In the genomic region with DNA sequence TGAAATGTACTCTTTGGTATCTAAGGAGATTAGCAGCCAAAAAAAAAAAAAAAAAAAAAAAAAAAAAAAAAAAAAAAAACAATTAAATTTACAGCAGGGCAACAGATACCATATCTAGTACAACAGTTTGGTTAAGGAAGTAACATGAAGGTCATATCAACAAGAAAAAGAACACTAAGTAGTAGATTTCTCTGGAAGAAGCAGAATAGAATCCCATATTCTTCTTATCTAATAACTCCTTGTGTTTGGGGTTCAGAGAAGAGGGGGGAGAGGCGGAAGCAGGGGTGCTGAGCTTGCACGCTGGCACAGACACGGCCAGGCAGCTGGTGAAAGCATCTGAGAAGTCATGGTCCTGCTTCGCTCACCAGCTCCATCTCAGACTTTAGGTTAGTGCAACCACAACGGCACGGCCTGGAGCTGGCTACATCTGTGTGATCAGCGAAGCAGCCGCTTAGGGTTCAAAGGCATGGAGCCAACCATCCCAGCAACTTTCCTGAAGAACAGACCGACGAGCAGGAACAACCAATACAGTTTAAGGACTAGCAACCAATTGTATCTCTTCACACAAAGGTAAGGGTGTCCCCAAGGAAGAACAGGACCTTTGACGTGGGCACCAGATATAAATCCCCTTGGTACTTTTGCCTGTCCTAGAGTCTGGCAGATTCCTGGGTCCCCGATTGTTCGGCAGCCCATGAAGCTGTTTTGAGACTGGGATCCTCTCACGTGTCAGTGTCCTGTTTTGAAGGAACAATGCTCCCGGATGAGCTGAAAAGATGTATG, we compare ENCODE assay signal across 14 mouse cellular contexts. TPM values are rescaled to one million over a fixed set of nuclear protein-coding genes. Genes with fewer than 3 reads are reported as not detected.
DNase-seq lines count a peak whose midpoint lies in the region; ATAC-seq and TF ChIP-seq lines count a peak whose summit lies in the region.
"Had no signal": no experiment of that assay in that cellular context is flagged by ENCODE, and none has a peak within 500 bp of the region (broad histone marks: within the 10 kb centered on the region; RNA-seq: fewer than 3 reads in every experiment).

A930009A15Rik (plus strand) TSS at position 275 of the 780 bp plus-strand sequence.

- ATAC-seq in forebrain, embryonic 11.5 days (replicated peaks; ENCODE audit: low FRiP score): 0 out of 2 replicates have a peak, but pooled peaks have one; percentile 28
- no peak for ATAC-seq in forebrain, embryonic 16.5 days
- no peak; the same call in 1 of the 2 replicates for ATAC-seq in hindbrain, embryonic 13.5 days (ENCODE audit: low FRiP score)
- ATAC-seq in neural tube, embryonic 12.5 days (ENCODE audit: low FRiP score, low read depth): no peak
- ATAC-seq in liver, embryonic 11.5 days (replicated peaks; ENCODE audit: low FRiP score): no peak

- DNase-seq in forebrain, embryonic 11.5 days (ENCODE audit: low spot score): peak; percentile 58
- peak; percentile 74 for DNase-seq in MEL (ENCODE audit: low read depth, low spot score)
- no peak for DNase-seq in liver, embryonic 11.5 days (ENCODE audit: low spot score)
- DNase-seq in gastrocnemius, adult 8-10 months (ENCODE audit: low spot score in 2 of 2): no peak
- no peak for DNase-seq in right cerebral cortex, adult 2 months (ENCODE audit: low spot score in 2 of 2)
- DNase-seq: cerebellum, adult 9-11 months; heart, postnatal 4 days; kidney, adult 2 months; layer of hippocampus, adult 9-11 months; lung, postnatal 14 days had no signal

- H3K4me2 ChIP-seq in forebrain, embryonic 11.5 days (ENCODE audit: low read depth, low read length, severe bottlenecking): no peak within 1 kb of the TSS
- no peak within 1 kb of the TSS for H3K4me2 ChIP-seq in forebrain, embryonic 16.5 days (ENCODE audit: low read length)
- H3K4me2 ChIP-seq in hindbrain, embryonic 13.5 days: peak within 1 kb of the TSS; percentile 27
- peak within 1 kb of the TSS; percentile 21 for H3K4me2 ChIP-seq in neural tube, embryonic 12.5 days (replicated peaks)
- no peak within 1 kb of the TSS for H3K4me2 ChIP-seq in liver, embryonic 11.5 days

- TF ChIP-seq POLR2A in MEL (IDR thresholded peaks at IDR 0.05; ENCODE audit: control insufficient read depth in 1 of 2, insufficient read depth in 1 of 2, low read depth in 1 of 2, low read length in 2 of 2, poor library complexity in 1 of 2): no peak

- peak within 1 kb of the TSS; percentile 15; the same call in 1 of the 2 replicates for H3K27ac ChIP-seq in forebrain, embryonic 11.5 days (ENCODE audit: low read depth, low read length)
- no peak within 1 kb of the TSS for H3K27ac ChIP-seq in forebrain, embryonic 16.5 days (ENCODE audit: low read length)
- H3K27ac ChIP-seq in MEL (ENCODE audit: control insufficient read depth, low read depth, low read length): no peak within 1 kb of the TSS
- H3K27ac ChIP-seq in hindbrain, embryonic 13.5 days: peak within 1 kb of the TSS; percentile 71
- no peak within 1 kb of the TSS for H3K27ac ChIP-seq in neural tube, embryonic 12.5 days
- H3K27ac ChIP-seq in liver, embryonic 11.5 days (ENCODE audit: low read depth, low read length): no peak within 1 kb of the TSS
- H3K27ac ChIP-seq: liver, embryonic 14.5 days had no signal

- no peak for TF ChIP-seq CTCF in MEL (IDR thresholded peaks at IDR 0.05 in 2 of 3, conservative IDR thresholded peaks at IDR 0.05 in 1 of 3; ENCODE audit: control insufficient read depth in 1 of 3, insufficient read depth in 1 of 3, low read depth in 2 of 3, low read length in 3 of 3, poor library complexity in 1 of 3, severe bottlenecking in 1 of 3)

- peaks cover 21% of the 10 kb centered on the region for H3K27me3 ChIP-seq in forebrain, embryonic 11.5 days (ENCODE audit: control insufficient read depth, insufficient read depth, low read length)
- peaks cover 38% of the 10 kb centered on the region for H3K27me3 ChIP-seq in forebrain, embryonic 16.5 days (replicated peaks; ENCODE audit: control insufficient read depth, insufficient read depth, low read length)
- no peaks in the 10 kb centered on the region; a peak in 1 of 4 replicates for H3K27me3 ChIP-seq in MEL (ENCODE audit: control insufficient read depth in 1 of 2, insufficient read depth in 2 of 2, low read length in 2 of 2)
- no peaks in the 10 kb centered on the region for H3K27me3 ChIP-seq in hindbrain, embryonic 13.5 days
- no peaks in the 10 kb centered on the region for H3K27me3 ChIP-seq in neural tube, embryonic 12.5 days (replicated peaks)
- H3K27me3 ChIP-seq in liver, embryonic 11.5 days (replicated peaks; ENCODE audit: control insufficient read depth, insufficient read depth, low read length): no peaks in the 10 kb centered on the region

- peaks cover 5% of the 10 kb centered on the region; the same call in 1 of the 2 replicates for H3K4me1 ChIP-seq in forebrain, embryonic 11.5 days (replicated peaks; ENCODE audit: control insufficient read depth, insufficient read depth, low read length)
- H3K4me1 ChIP-seq in forebrain, embryonic 16.5 days (replicated peaks; ENCODE audit: control insufficient read depth, insufficient read depth, low read length): peaks cover 4% of the 10 kb centered on the region; the same call in 1 of the 2 replicates
- peaks cover 2 to 15% of the 10 kb centered on the region in 2 experiments for H3K4me1 ChIP-seq in MEL (ENCODE audit: control insufficient read depth in 1 of 2, insufficient read depth in 2 of 2, low read length in 2 of 2)
- peaks cover 19% of the 10 kb centered on the region for H3K4me1 ChIP-seq in hindbrain, embryonic 13.5 days (replicated peaks)
- peaks cover 20% of the 10 kb centered on the region for H3K4me1 ChIP-seq in neural tube, embryonic 12.5 days
- H3K4me1 ChIP-seq in liver, embryonic 11.5 days (replicated peaks; ENCODE audit: control insufficient read depth, insufficient read depth, low read length): no peaks in the 10 kb centered on the region

- H3K36me3 ChIP-seq in forebrain, embryonic 11.5 days (ENCODE audit: control insufficient read depth, insufficient read depth, low read length): no peaks in the 10 kb centered on the region
- no peaks in the 10 kb centered on the region for H3K36me3 ChIP-seq in forebrain, embryonic 16.5 days (ENCODE audit: control insufficient read depth, insufficient read depth)
- peaks cover 0 to 10% of the 10 kb centered on the region in 2 experiments; a peak in 2 of 4 replicates for H3K36me3 ChIP-seq in MEL (ENCODE audit: control insufficient read depth in 1 of 2, insufficient read depth in 2 of 2, low read length in 2 of 2)
- H3K36me3 ChIP-seq in hindbrain, embryonic 13.5 days: no peaks in the 10 kb centered on the region
- H3K36me3 ChIP-seq in neural tube, embryonic 12.5 days: no peaks in the 10 kb centered on the region
- H3K36me3 ChIP-seq in liver, embryonic 11.5 days (ENCODE audit: control insufficient read depth, insufficient read depth, low read length): no peaks in the 10 kb centered on the region

- no peak for TF ChIP-seq RAD21 in MEL (IDR thresholded peaks at IDR 0.05; ENCODE audit: low read depth, low read length)

- no peak within 1 kb of the TSS for H3K9ac ChIP-seq in forebrain, embryonic 11.5 days (ENCODE audit: low read length)
- no peak within 1 kb of the TSS for H3K9ac ChIP-seq in forebrain, embryonic 16.5 days (replicated peaks; ENCODE audit: low read depth, low read length)
- no peak within 1 kb of the TSS for H3K9ac ChIP-seq in MEL (ENCODE audit: control insufficient read depth, low read depth, low read length, poor library complexity, severe bottlenecking)
- no peak within 1 kb of the TSS for H3K9ac ChIP-seq in hindbrain, embryonic 13.5 days
- no peak within 1 kb of the TSS for H3K9ac ChIP-seq in neural tube, embryonic 12.5 days
- no peak within 1 kb of the TSS for H3K9ac ChIP-seq in liver, embryonic 11.5 days (ENCODE audit: low read depth, low read length)
- H3K9ac ChIP-seq: liver, embryonic 14.5 days had no signal

- H3K9me3 ChIP-seq in forebrain, embryonic 11.5 days (ENCODE audit: control insufficient read depth, low read length): no peaks in the 10 kb centered on the region
- peaks cover 4% of the 10 kb centered on the region for H3K9me3 ChIP-seq in forebrain, embryonic 16.5 days (ENCODE audit: control insufficient read depth, low read length)
- no peaks in the 10 kb centered on the region for H3K9me3 ChIP-seq in MEL (replicated peaks; ENCODE audit: insufficient read depth, low read length)
- H3K9me3 ChIP-seq in hindbrain, embryonic 13.5 days: 0 out of 2 replicates have a peak, but pooled peaks cover 7% of the 10 kb centered on the region
- H3K9me3 ChIP-seq in neural tube, embryonic 12.5 days: 0 out of 2 replicates have a peak, but pooled peaks cover 3% of the 10 kb centered on the region
- H3K9me3 ChIP-seq in liver, embryonic 11.5 days (ENCODE audit: control insufficient read depth, low read length): no peaks in the 10 kb centered on the region

- peak; percentile 86 to 92 for TF ChIP-seq EP300 in MEL (IDR thresholded peaks at IDR 0.05; ENCODE audit: low read depth in 1 of 2, low read length in 2 of 2)

- no peak within 1 kb of the TSS for H3K4me3 ChIP-seq in forebrain, embryonic 11.5 days (ENCODE audit: low read depth, low read length)
- no peak within 1 kb of the TSS for H3K4me3 ChIP-seq in forebrain, embryonic 16.5 days (replicated peaks; ENCODE audit: low read length)
- H3K4me3 ChIP-seq in MEL (ENCODE audit: control insufficient read depth in 1 of 2, insufficient read depth in 1 of 2, low read depth in 2 of 2, low read length in 2 of 2): no peak within 1 kb of the TSS
- no peak within 1 kb of the TSS for H3K4me3 ChIP-seq in hindbrain, embryonic 13.5 days
- no peak within 1 kb of the TSS for H3K4me3 ChIP-seq in neural tube, embryonic 12.5 days
- H3K4me3 ChIP-seq in liver, embryonic 11.5 days (ENCODE audit: low read depth, low read length): no peak within 1 kb of the TSS

- no peaks in the 10 kb centered on the region for H3K79me2 ChIP-seq in MEL (ENCODE audit: control insufficient read depth, insufficient read depth, low read length, poor library complexity)

- WGBS in forebrain, embryonic 11.5 days: 55% methylated on average over 15 of the region's 15 CpGs
- 37% methylated on average over 15 of the region's 15 CpGs for WGBS in forebrain, embryonic 16.5 days
- 50% methylated on average over 15 of the region's 15 CpGs for WGBS in hindbrain, embryonic 13.5 days
- WGBS in neural tube, embryonic 12.5 days: 57% methylated on average over 15 of the region's 15 CpGs
- WGBS in liver, embryonic 11.5 days: 82% methylated on average over 15 of the region's 15 CpGs

TF ChIP-seq in MEL, 35 proteins besides CTCF, POLR2A, EP300 and RAD21 (continues in another document):
- TF ChIP-seq ZC3H11A (IDR thresholded peaks at IDR 0.05; ENCODE audit: low read depth, low read length): no peak

RNA-seq across cellular contexts. Expression of gene A930009A15Rik, which starts in this region (rescaled TPM):
- polyA plus RNA-seq in forebrain, embryonic 11.5 days (2014; fragmentation: Nextera tagmentation; extraction: Ambion mirVana): not detected in 2 replicates
- 0.22 TPM in 1 of 2 replicates, not detected in the other for polyA plus RNA-seq in forebrain, embryonic 16.5 days (2015; fragmentation: Nextera tagmentation; extraction: Ambion mirVana)
- total RNA-seq in MEL (2012; rRNA removed): 0.15 TPM in 1 of 2 replicates, not detected in the other
- not detected for polyA plus RNA-seq in MEL (2012; ENCODE audit: insufficient read depth in 1 of 2, insufficient read length in 2 of 2, low read depth in 1 of 2, low replicate concordance in 2 of 2, missing spikeins in 1 of 2)
- polyA plus RNA-seq in hindbrain, embryonic 13.5 days (2015; fragmentation: Nextera tagmentation; extraction: Ambion mirVana): 0.39 and 1.0 TPM in 2 replicates
- polyA plus RNA-seq in neural tube, embryonic 12.5 days (2016; fragmentation: Nextera tagmentation; extraction: Ambion mirVana): 0.25 and 0.95 TPM in 2 replicates
- not detected in 2 replicates for polyA plus RNA-seq in liver, embryonic 11.5 days (2014; fragmentation: Nextera tagmentation; extraction: Ambion mirVana)
- not detected for total RNA-seq in gastrocnemius, adult 8-10 months (2022)
- total RNA-seq: heart, postnatal 4 days had no signal
- polyA plus RNA-seq: kidney, adult 2 months; liver, embryonic 14.5 days had no signal

Comparison
In these comparisons a context has a peak if more than half of its experiments do, and no peak if none do; other contexts are left out.
1. Peak in DNase-seq, ATAC-seq and H3K27ac ChIP-seq in forebrain, embryonic 11.5 days; RNA of the gene not detected or under 1 TPM.
2. Peak in DNase-seq in MEL; RNA of the gene not detected or under 1 TPM.
3. H3K4me2 ChIP-seq: peak in hindbrain, embryonic 13.5 days (single experiment) and neural tube, embryonic 12.5 days (single experiment); none in forebrain, embryonic 11.5 days (single experiment), forebrain, embryonic 16.5 days (single experiment) and liver, embryonic 11.5 days (single experiment).